Mouse (Mus musculus) hindbrain, embryonic 14.5 days (tissue): Measurements from ENCODE around the gene Gm4491. TPM values are rescaled to one million over a fixed set of nuclear protein-coding genes. Genes with fewer than 3 reads are reported as not detected.

Experiments
- ATAC-seq: fragments of 200-750 bp; cut with Nextera tagmentation; 2 replicates; pipeline ENCODE4 v1.8.0; 2017; ENCODE audit warnings: moderate number of reproducible peaks, mild to moderate bottlenecking, moderate TSS enrichment, moderate library complexity; ENCODE audit not compliant: low FRiP score
- DNase-seq: peaks from one replicate; pipeline ENCODE4 v3.0.0-alpha.2; 2015; ENCODE audit warnings: low spot score
- H3K27ac ChIP-seq: fragments of 300-500 bp; sonication (generic); 2 replicates; pipeline ENCODE4 v1.5.1; 2014; ENCODE audit warnings: mild to moderate bottlenecking, moderate library complexity
- H3K27me3 ChIP-seq: fragments of 300-500 bp; sonication (generic); 2 replicates; pipeline ENCODE4 v1.6.1; 2014; ENCODE audit warnings: mild to moderate bottlenecking, low read length, mixed read lengths; ENCODE audit not compliant: control insufficient read depth, insufficient read depth
- H3K36me3 ChIP-seq: fragments of 300-500 bp; sonication (generic); replicated peaks from 2 replicates; pipeline ENCODE4 v1.6.1; 2014; ENCODE audit not compliant: control insufficient read depth, insufficient read depth
- H3K4me1 ChIP-seq: fragments of 300-500 bp; sonication (generic); replicated peaks from 2 replicates; pipeline ENCODE4 v1.6.1; 2014; ENCODE audit warnings: antibody characterized with exemption, low read length, mixed read lengths; ENCODE audit not compliant: control insufficient read depth, insufficient read depth
- H3K4me2 ChIP-seq: fragments of 300-500 bp; sonication (generic); replicated peaks from 2 replicates; pipeline ENCODE4 v1.6.1; 2014; ENCODE audit warnings: mild to moderate bottlenecking, moderate library complexity
- H3K4me3 ChIP-seq: fragments of 300-500 bp; sonication (generic); replicated peaks from 2 replicates; pipeline ENCODE4 v1.5.1; 2014; ENCODE audit warnings: mild to moderate bottlenecking, low read length
- H3K9ac ChIP-seq: fragments of 300-500 bp; sonication (generic); 2 replicates; pipeline ENCODE4 v1.6.1; 2014
- H3K9me3 ChIP-seq: fragments of 300-500 bp; sonication (generic); 2 replicates; pipeline ENCODE4 v1.6.1; 2016; ENCODE audit warnings: low read length; ENCODE audit not compliant: control insufficient read depth
- WGBS: fragments of 180-500 bp; shearing (Covaris S2); extraction: QIAGEN DNeasy Blood & Tissue Kit; methylation state at CpG from one replicate; pipeline ENCODE4 v1.1.7; 2014; 5-methylcytosine and 5-hydroxymethylcytosine counted together
- polyA plus RNA-seq: library from polyadenylated mRNA; unstranded; fragments of >200 nt; fragmentation: Nextera tagmentation; extraction: Ambion mirVana; gene quantifications from 2 replicates; pipeline ENCODE4 v1.2.1, GENCODE M21; 2014

The Gm4491 gene
- not detected in 2 replicates for polyA plus RNA-seq

DNA sequence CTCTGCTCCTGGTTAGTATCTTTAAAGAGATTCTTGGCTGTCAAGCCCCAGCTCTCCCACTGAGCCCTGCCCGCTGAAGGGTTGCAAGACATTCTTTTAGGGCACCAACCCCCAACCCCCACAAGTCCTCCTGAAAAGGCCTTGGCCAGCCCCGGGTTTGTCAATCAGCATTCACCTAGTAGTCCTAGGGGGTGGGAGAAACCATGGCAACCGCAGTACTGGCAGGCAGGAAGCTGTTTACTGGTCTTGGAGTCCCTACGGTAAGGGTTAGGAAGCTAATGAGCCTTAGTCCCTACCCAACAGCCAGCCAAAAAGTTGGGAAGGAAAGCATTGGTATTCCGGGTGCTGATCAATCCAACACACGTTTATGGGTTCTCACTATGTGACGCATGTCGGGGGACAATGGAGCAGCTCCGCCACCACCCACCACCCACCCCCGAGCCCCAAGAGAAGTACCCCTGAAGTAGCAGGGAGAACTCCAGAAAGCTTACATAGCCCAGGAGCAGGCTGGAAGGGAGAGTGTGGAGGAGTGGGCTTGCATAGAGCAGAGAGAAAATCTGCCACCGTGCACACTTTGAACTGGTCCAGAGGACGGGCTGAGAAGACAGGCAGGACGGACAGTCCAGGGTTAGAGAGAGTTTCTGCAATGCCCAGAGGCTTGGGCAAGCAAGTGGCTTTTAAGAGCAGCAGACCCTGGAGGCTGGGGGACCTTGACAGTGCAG lies at the start of gene Gm4491:
Gene Gm4491, minus strand, starts transcription at position 61 of the 722 bp plus-strand sequence.
- 8% methylated on average over 13 of the region's 13 CpGs for WGBS
- H3K9ac ChIP-seq: no peak within 1 kb of the TSS
- ATAC-seq (peak; percentile 90), DNase-seq (peak; percentile 48)
- no peaks in the 10 kb centered on the region for H3K36me3 ChIP-seq
- no peaks in the 10 kb centered on the region for H3K9me3 ChIP-seq
- H3K27me3 ChIP-seq: no peaks in the 10 kb centered on the region
- peaks cover 8% of the 10 kb centered on the region for H3K4me1 ChIP-seq
- H3K4me3 ChIP-seq: no peak within 1 kb of the TSS
- H3K27ac ChIP-seq: peak within 1 kb of the TSS; percentile 43; the same call in 1 of the 2 replicates
- peak within 1 kb of the TSS; percentile 37 for H3K4me2 ChIP-seq

DNA sequence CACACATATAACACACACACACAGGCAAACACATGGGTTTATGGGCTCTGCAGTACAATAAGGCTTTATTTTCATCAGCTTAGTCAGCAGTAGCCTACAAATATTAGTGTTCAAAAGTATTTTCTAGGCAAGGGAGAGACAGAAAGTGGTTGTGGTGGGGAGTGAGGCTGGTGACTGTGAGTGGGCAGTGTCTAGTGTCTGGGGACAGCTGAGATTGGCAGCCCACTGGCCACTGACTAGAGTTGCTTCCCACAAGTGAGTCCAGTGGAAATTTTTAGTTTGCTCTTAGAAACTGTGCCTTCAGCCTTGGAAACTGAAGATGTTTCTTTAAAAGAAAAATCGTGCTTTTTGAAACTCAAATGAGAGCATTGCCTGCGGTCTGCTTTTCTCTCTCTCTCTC lies 46.1 kb upstream of the Gm4491 start:
- Histone ChIP-seq H3K36me3 (no peaks in the 10 kb centered on the region), H3K9ac (no peak overlapping the region), H3K4me2 (no peak overlapping the region), H3K4me3 (no peak overlapping the region), H3K9me3 (no peaks in the 10 kb centered on the region), H3K27ac (no peak overlapping the region), H3K4me1 (0 out of 2 replicates have a peak, but pooled peaks cover 4% of the 10 kb centered on the region), H3K27me3 (no peaks in the 10 kb centered on the region)
- DNase-seq (no peak), ATAC-seq (no peak)
- WGBS: 46% methylated on average over 2 of the region's 2 CpGs

DNA sequence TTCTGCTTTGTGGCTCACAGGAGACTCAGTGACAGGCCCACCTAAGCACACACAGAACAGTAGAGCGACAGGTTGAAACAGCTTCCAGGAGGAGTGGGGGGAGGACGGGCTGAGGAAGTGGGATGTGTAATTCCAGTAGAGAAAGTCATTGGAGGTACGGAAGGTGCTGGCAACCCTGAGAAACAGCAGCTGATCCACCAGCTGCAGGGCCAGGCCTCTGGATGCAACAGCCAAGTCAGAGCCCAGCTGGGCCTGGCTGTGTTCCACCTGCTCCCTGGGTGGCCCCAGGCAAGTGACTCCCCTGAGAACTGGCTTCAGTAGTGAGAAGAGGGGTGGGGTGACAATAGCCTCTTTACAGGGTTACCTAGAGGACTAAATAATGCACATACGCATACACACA lies 45.5 kb upstream of the Gm4491 start:
- H3K36me3 ChIP-seq: no peaks in the 10 kb centered on the region
- H3K27me3 ChIP-seq: no peaks in the 10 kb centered on the region
- no peak overlapping the region for H3K4me3 ChIP-seq
- H3K27ac ChIP-seq: no peak overlapping the region
- 58% methylated on average over 4 of the region's 4 CpGs for WGBS
- no peak for DNase-seq
- H3K9me3 ChIP-seq: no peaks in the 10 kb centered on the region
- ATAC-seq: no peak; the same call in 1 of the 2 replicates
- H3K4me1 ChIP-seq: 0 out of 2 replicates have a peak, but pooled peaks cover 4% of the 10 kb centered on the region
- no peak overlapping the region for H3K4me2 ChIP-seq
- no peak overlapping the region for H3K9ac ChIP-seq

DNA sequence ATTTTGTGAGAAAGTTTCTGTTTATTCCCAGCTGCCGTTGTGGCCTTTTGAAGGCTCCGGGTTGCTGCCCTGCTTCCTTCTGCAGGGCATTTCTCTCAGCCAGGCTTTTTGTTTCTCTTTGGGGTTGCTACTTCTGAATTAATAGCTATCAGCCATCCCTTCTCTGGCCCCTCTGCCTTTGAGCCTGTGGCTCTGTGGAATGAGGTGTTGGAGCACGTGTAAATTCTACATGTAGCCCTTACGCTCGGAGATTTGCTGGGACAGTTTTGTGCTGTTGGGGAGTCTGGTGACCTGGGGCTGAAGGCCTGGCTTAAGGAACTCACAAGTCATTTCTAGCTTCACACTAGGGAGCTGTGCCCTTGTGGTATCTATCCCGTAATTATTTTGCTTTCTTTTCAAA lies 39.2 kb upstream of the Gm4491 start:
- Histone ChIP-seq H3K4me1 (0 out of 2 replicates have a peak, but pooled peaks cover 5% of the 10 kb centered on the region), H3K27ac (no peak overlapping the region), H3K9me3 (no peaks in the 10 kb centered on the region), H3K27me3 (no peaks in the 10 kb centered on the region), H3K36me3 (no peaks in the 10 kb centered on the region), H3K4me2 (no peak overlapping the region), H3K4me3 (no peak overlapping the region), H3K9ac (no peak overlapping the region)
- ATAC-seq (no peak), DNase-seq (no peak)
- 43% methylated on average over 6 of the region's 6 CpGs for WGBS

DNA sequence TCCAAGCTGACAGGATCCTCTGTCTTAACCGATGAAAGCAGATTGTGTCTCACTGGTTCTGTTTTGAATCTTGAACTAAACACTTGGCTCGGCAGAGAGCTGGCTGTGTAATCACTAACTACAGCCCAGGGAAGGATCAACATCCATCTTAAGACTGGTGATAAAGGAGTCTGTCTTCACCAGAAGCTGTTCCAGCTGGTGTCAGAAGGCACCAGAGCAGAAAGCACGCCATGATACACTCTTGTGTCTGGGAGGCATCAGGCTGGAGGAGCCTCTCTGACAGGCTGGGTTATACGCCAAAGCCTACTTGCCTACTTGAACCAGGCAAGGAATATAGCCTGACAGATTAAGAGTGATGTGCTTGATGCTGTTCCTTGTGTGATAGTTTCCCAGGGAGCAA lies 30.1 kb upstream of the Gm4491 start:
- Histone ChIP-seq H3K27me3 (no peaks in the 10 kb centered on the region), H3K4me3 (no peak overlapping the region), H3K36me3 (no peaks in the 10 kb centered on the region), H3K4me2 (no peak overlapping the region), H3K9me3 (no peaks in the 10 kb centered on the region), H3K4me1 (0 out of 2 replicates have a peak, but pooled peaks cover 5% of the 10 kb centered on the region), H3K27ac (no peak overlapping the region), H3K9ac (no peak overlapping the region)
- WGBS: 45% methylated on average over 4 of the region's 4 CpGs
- DNase-seq: no peak
- peak; percentile 43; the same call in 1 of the 2 replicates for ATAC-seq

DNA sequence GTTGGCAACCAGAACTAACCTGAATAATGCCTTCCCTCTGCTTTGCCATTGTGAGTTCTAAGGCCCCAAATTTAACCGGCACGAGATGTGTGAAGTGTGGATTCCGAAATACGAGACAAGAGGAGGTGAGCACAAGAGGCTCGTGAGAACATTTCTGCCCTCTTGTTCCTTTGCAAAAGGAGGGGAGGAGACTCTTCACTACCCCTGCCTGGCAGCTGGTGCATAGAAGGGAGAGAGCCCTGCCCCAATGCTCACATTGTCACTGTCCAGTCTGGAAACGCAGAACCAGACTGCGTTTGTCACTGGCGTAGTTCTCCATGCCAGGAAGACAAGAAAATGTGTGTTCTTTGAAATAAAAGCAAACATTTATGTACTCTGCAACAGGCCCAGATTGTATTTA lies 19.6 kb upstream of the Gm4491 start:
- 16% methylated on average over 8 of the region's 8 CpGs for WGBS
- Histone ChIP-seq H3K9me3 (no peaks in the 10 kb centered on the region), H3K4me3 (no peak overlapping the region), H3K27ac (no peak overlapping the region), H3K9ac (no peak overlapping the region), H3K4me2 (no peak overlapping the region), H3K4me1 (peaks cover 10% of the 10 kb centered on the region; the same call in 1 of the 2 replicates), H3K27me3 (peaks cover 50% of the 10 kb centered on the region), H3K36me3 (no peaks in the 10 kb centered on the region)
- DNase-seq: no peak
- no peak for ATAC-seq

GRCm38 (mm10) chr14:57133161-57133661 lies 17.5 kb upstream of the Gm4491 start, which contains the start of gene Gjb6:
Gene Gjb6, minus strand, starts transcription at chr14:57133611.
- DNase-seq: no peak
- peaks cover 50% of the 10 kb centered on the region for H3K27me3 ChIP-seq
- peaks cover 10% of the 10 kb centered on the region; the same call in 1 of the 2 replicates for H3K4me1 ChIP-seq
- peak within 1 kb of the TSS; percentile 68 for H3K4me2 ChIP-seq
- no peaks in the 10 kb centered on the region for H3K36me3 ChIP-seq
- ATAC-seq: peak; percentile 59; the same call in 1 of the 2 replicates
- H3K9me3 ChIP-seq: no peaks in the 10 kb centered on the region
- peak within 1 kb of the TSS; percentile 41; the same call in 1 of the 2 replicates for H3K9ac ChIP-seq
- H3K27ac ChIP-seq: no peak within 1 kb of the TSS
- 1% methylated on average over 33 of the region's 33 CpGs for WGBS
- peak within 1 kb of the TSS; percentile 35 for H3K4me3 ChIP-seq

DNA sequence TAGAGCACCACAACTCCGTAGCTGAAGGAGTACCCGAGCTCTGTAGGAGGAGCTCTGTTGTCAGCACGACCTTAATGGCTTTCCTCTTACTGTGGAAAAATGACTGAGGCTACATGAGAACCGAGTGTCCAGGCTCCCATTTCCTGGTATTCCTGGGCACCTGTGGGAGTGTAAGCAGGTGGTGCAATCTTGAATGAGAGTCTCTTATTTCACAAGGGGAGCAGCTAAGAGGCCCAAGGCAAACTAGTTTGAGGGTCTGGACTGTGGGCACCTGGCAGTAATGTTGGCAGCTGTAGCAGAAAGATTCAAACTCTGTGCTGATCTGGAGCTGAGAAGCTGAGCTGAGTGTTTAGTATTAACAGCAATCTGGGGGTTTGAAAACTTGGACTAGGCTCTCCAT lies 11.7 kb upstream of the Gm4491 start:
- Histone ChIP-seq H3K4me2 (no peak overlapping the region), H3K4me1 (0 out of 2 replicates have a peak, but pooled peaks cover under 1% of the 10 kb centered on the region), H3K9me3 (no peaks in the 10 kb centered on the region), H3K36me3 (no peaks in the 10 kb centered on the region), H3K27ac (no peak overlapping the region), H3K27me3 (peaks cover 15% of the 10 kb centered on the region), H3K4me3 (no peak overlapping the region), H3K9ac (no peak overlapping the region)
- 77% methylated on average over 4 of the region's 4 CpGs for WGBS
- no peak for DNase-seq
- no peak for ATAC-seq

DNA sequence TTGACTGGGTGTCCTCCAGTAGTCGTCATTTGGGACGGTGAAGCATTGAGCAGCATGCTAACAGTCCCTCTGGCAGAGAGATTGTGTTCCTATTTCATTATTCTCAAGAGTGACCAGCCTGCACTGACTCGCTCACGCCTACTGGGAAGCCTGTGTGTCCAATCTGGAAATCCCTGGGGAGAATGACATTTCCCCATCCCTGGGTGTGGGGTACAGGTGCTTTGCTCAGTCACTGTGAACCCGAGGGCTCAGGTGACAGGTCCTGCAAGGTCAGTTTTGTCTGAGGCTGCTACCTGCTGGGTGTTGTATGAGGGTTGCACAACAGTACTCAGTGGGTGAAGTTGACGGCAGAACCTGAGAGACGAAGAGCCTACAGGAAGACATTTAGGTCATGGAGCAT lies 6.6 kb upstream of the Gm4491 start:
- Histone ChIP-seq H3K4me2 (no peak overlapping the region), H3K4me1 (no peaks in the 10 kb centered on the region), H3K27ac (no peak overlapping the region), H3K9me3 (no peaks in the 10 kb centered on the region), H3K9ac (no peak overlapping the region), H3K27me3 (no peaks in the 10 kb centered on the region), H3K4me3 (no peak overlapping the region), H3K36me3 (no peaks in the 10 kb centered on the region)
- 86% methylated on average over 7 of the region's 7 CpGs for WGBS
- DNase-seq: no peak
- no peak for ATAC-seq
